In genomic region chr14:24646239-24646848, GRCm38 (mm10) we compare ENCODE assay signal across 8 mouse cellular contexts.
DNase-seq lines count a peak whose midpoint lies in the region; ATAC-seq and TF ChIP-seq lines count a peak whose summit lies in the region.

No protein-coding gene starts in this region.

- H3K9ac ChIP-seq in limb, embryonic 11.5 days (ENCODE audit: low read length) = no peak overlapping the region
- no peak overlapping the region for H3K9ac ChIP-seq in neural tube, embryonic 13.5 days

- ATAC-seq in limb, embryonic 11.5 days (ENCODE audit: insufficient number of reproducible peaks, low FRiP score, low TSS enrichment, low read depth) = no peak
- ATAC-seq in neural tube, embryonic 13.5 days (ENCODE audit: low read depth) = no peak
- ATAC-seq in inflammation-experienced regulatory T-cells, adult 6 months = no peak

- no peak overlapping the region for H3K4me3 ChIP-seq in cerebellum, adult 2 months (replicated peaks; ENCODE audit: insufficient read depth, low read depth, low read length)
- no peak overlapping the region for H3K4me3 ChIP-seq in limb, embryonic 11.5 days (ENCODE audit: low read depth, low read length)
- no peak overlapping the region for H3K4me3 ChIP-seq in limb, embryonic 10.5 days
- H3K4me3 ChIP-seq in neural tube, embryonic 13.5 days = no peak overlapping the region

- H3K4me1 ChIP-seq in cerebellum, adult 2 months (ENCODE audit: control insufficient read depth, insufficient read depth, low read length) = no peaks in the 10 kb centered on the region
- peaks cover 6% of the 10 kb centered on the region; the same call in 1 of the 2 replicates for H3K4me1 ChIP-seq in limb, embryonic 11.5 days (ENCODE audit: control insufficient read depth, insufficient read depth, low read length)
- peaks cover 11% of the 10 kb centered on the region for H3K4me1 ChIP-seq in limb, embryonic 10.5 days
- H3K4me1 ChIP-seq in neural tube, embryonic 13.5 days (replicated peaks) = peaks cover 65% of the 10 kb centered on the region

- no peak overlapping the region for H3K4me2 ChIP-seq in limb, embryonic 11.5 days (ENCODE audit: low read depth, severe bottlenecking)
- no peak overlapping the region for H3K4me2 ChIP-seq in neural tube, embryonic 13.5 days

- no peaks in the 10 kb centered on the region for H3K9me3 ChIP-seq in limb, embryonic 11.5 days (ENCODE audit: control insufficient read depth, low read length)
- no peaks in the 10 kb centered on the region for H3K9me3 ChIP-seq in limb, embryonic 10.5 days (replicated peaks)
- no peaks in the 10 kb centered on the region for H3K9me3 ChIP-seq in neural tube, embryonic 13.5 days

- DNase-seq in cerebellum, adult 2 months = no peak
- DNase-seq in cerebellum, adult 11 months = no peak
- peak; percentile 30 for DNase-seq in limb, embryonic 11.5 days (ENCODE audit: low spot score)
- DNase-seq in limb, embryonic 10.5 days (ENCODE audit: low spot score) = no peak
- DNase-seq in frontal cortex, adult 2 months (ENCODE audit: extremely low spot score in 1 of 2, low spot score in 1 of 2) = peak; percentile 16 to 63
- no peak for DNase-seq in T-cell, adult 2 months (ENCODE audit: low spot score)

- 90% methylated on average over 6 of the region's 6 CpGs for WGBS in cerebellum, adult 2 months
- 87% methylated on average over 6 of the region's 6 CpGs for WGBS in limb, embryonic 11.5 days
- 91% methylated on average over 6 of the region's 6 CpGs for WGBS in limb, embryonic 10.5 days
- WGBS in neural tube, embryonic 13.5 days = 89% methylated on average over 6 of the region's 6 CpGs

- no peaks in the 10 kb centered on the region for H3K36me3 ChIP-seq in limb, embryonic 11.5 days (ENCODE audit: control insufficient read depth, insufficient read depth, low read length)
- H3K36me3 ChIP-seq in limb, embryonic 10.5 days = no peaks in the 10 kb centered on the region
- no peaks in the 10 kb centered on the region for H3K36me3 ChIP-seq in neural tube, embryonic 13.5 days

- peak; percentile 40; the same call in 1 of the 2 replicates for TF ChIP-seq CTCF in cerebellum, adult 2 months (IDR thresholded peaks at IDR 0.05; ENCODE audit: borderline replicate concordance, insufficient read depth, low read depth, low read length)

- no peaks in the 10 kb centered on the region for H3K27me3 ChIP-seq in cerebellum, adult 2 months (ENCODE audit: control insufficient read depth, insufficient read depth, low read length)
- no peaks in the 10 kb centered on the region for H3K27me3 ChIP-seq in limb, embryonic 11.5 days (ENCODE audit: control insufficient read depth, insufficient read depth, low read length)
- H3K27me3 ChIP-seq in limb, embryonic 10.5 days (ENCODE audit: low read depth, poor library complexity, severe bottlenecking) = no peaks in the 10 kb centered on the region
- H3K27me3 ChIP-seq in neural tube, embryonic 13.5 days = no peaks in the 10 kb centered on the region

- TF ChIP-seq POLR2A in cerebellum, adult 2 months (IDR thresholded peaks at IDR 0.05; ENCODE audit: borderline replicate concordance, insufficient read depth, low read length) = no peak

- no peak overlapping the region for H3K27ac ChIP-seq in cerebellum, adult 2 months (ENCODE audit: insufficient read depth, low read length)
- no peak overlapping the region for H3K27ac ChIP-seq in limb, embryonic 11.5 days (replicated peaks; ENCODE audit: low read depth, low read length)
- no peak overlapping the region for H3K27ac ChIP-seq in limb, embryonic 10.5 days
- peak overlapping the region; percentile 10; the same call in 1 of the 2 replicates for H3K27ac ChIP-seq in neural tube, embryonic 13.5 days (replicated peaks)

Comparison
In these comparisons a context has a peak if more than half of its experiments do, and no peak if none do; other contexts are left out.
1. DNase-seq: peak in limb, embryonic 11.5 days (single experiment) and frontal cortex, adult 2 months (2 of 2); none in cerebellum, adult 2 months (0 of 2), cerebellum, adult 11 months (single experiment), limb, embryonic 10.5 days (single experiment) and T-cell, adult 2 months (single experiment).